Mouse (Mus musculus) retina, postnatal 7 days (tissue): Measurements from ENCODE around the gene Arid5b.
A peak's percentile ranks its signal among the peaks of the same experiment; 100 is the strongest.

Experiments used
- DNase-seq: peaks from one replicate; pipeline ENCODE4 v3.0.0-alpha.2; 2012; ENCODE audit warnings: low read depth, low spot score

The Arid5b gene

GRCm38 (mm10) chr10:68164723-68165706 is 113.5 kb downstream of the Arid5b start:
- DNase-seq = no peak

- DNase-seq = no peak
These were observed 114.4 kb downstream of the Arid5b start for GRCm38 (mm10) chr10:68164137-68164536.

- no peak for DNase-seq
These were observed 118.8 kb downstream of the Arid5b start for GRCm38 (mm10) chr10:68159759-68160158.

- no peak for DNase-seq
These were observed 120.0 kb downstream of the Arid5b start for GRCm38 (mm10) chr10:68158555-68158954.

- DNase-seq = no peak
These were observed 121.0 kb downstream of the Arid5b start for GRCm38 (mm10) chr10:68157511-68157910.

- no peak for DNase-seq
These were observed 121.8 kb downstream of the Arid5b start for GRCm38 (mm10) chr10:68156646-68157245.

GRCm38 (mm10) chr10:68156159-68156558 is 122.4 kb downstream of the Arid5b start:
- DNase-seq = no peak

GRCm38 (mm10) chr10:68155431-68156119 is 123.0 kb downstream of the Arid5b start:
- no peak for DNase-seq

GRCm38 (mm10) chr10:68154046-68154765 is 124.3 kb downstream of the Arid5b start:
- DNase-seq = no peak

- DNase-seq = no peak
These were observed 125.0 kb downstream of the Arid5b start for GRCm38 (mm10) chr10:68153344-68154045.

- no peak for DNase-seq
These were observed 130.0 kb downstream of the Arid5b start for GRCm38 (mm10) chr10:68148495-68148894.

- DNase-seq = no peak
These were observed 130.8 kb downstream of the Arid5b start for GRCm38 (mm10) chr10:68147730-68148129.

- DNase-seq = peak; percentile 30
These were observed 131.7 kb downstream of the Arid5b start for GRCm38 (mm10) chr10:68146842-68147241.

GRCm38 (mm10) chr10:68145286-68145950 is 133.1 kb downstream of the Arid5b start:
- no peak for DNase-seq

GRCm38 (mm10) chr10:68142501-68142900 is 136.0 kb downstream of the Arid5b start:
- no peak for DNase-seq

- DNase-seq = no peak
These were observed 137.0 kb downstream of the Arid5b start for GRCm38 (mm10) chr10:68141567-68141966.

- no peak for DNase-seq
These were observed 137.7 kb downstream of the Arid5b start for GRCm38 (mm10) chr10:68140871-68141270.

- DNase-seq = no peak
These were observed 138.2 kb downstream of the Arid5b start for GRCm38 (mm10) chr10:68140306-68140705.

GRCm38 (mm10) chr10:68138123-68138522 is 140.4 kb downstream of the Arid5b start:
- no peak for DNase-seq

- no peak for DNase-seq
These were observed 141.2 kb downstream of the Arid5b start for GRCm38 (mm10) chr10:68137151-68137833.
